Comparison of ENCODE assay signal across 9 mouse cellular contexts in the genomic region with DNA sequence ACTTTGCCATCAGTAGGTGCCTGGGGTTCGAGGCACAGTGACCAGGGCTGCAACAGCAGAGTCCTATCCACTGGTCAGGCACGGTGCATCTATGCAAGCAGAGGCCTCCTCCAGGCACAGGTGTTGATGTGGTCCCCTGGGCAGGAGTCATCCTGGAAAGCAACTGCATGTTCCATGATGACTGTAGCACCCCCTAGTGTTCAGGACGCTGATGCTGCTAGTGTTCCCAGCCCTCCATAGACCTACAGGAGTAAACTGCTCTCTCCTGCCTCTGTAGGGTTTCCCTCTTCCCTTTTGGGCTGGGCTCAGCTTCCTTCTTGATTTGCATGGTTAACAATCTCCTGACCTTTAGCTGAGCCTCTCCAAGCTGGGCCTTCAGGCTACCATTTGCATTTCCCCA.
DNase-seq lines count a peak whose midpoint lies in the region; ATAC-seq and TF ChIP-seq lines count a peak whose summit lies in the region.
"Had no signal": no experiment of that assay in that cellular context is flagged by ENCODE, and none has a peak within 500 bp of the region (broad histone marks: within the 10 kb centered on the region; RNA-seq: fewer than 3 reads in every experiment).

No protein-coding gene starts in this region.

- ATAC-seq in Patski, result no peak
- ATAC-seq in lung, postnatal 0 days, result no peak; the same call in 1 of the 2 replicates

- peak; percentile 72 for TF ChIP-seq CTCF in Patski (IDR thresholded peaks at IDR 0.05)
- TF ChIP-seq CTCF in lung, postnatal 0 days (IDR thresholded peaks at IDR 0.05), result peak; percentile 83

- POLR2A ChIA-PET in Patski (lab: Charles Lee), result no interaction called here

- H3K27me3 ChIP-seq in Patski, result no peaks in the 10 kb centered on the region
- no peaks in the 10 kb centered on the region for H3K27me3 ChIP-seq in lung, postnatal 0 days (replicated peaks; ENCODE audit: insufficient read depth, low read length)

- in situ Hi-C loops in Patski (cut with MboI; ENCODE audit: low pct_unique_long_range_greater_than_20kb), result no loop called here

- DNase-seq in 3T3-L1 (ENCODE audit: low read depth, low spot score), result peak; percentile 61
- no peak for DNase-seq in Patski (ENCODE audit: low read depth, low spot score)
- peak; percentile 77 to 84 for DNase-seq in cerebellum, postnatal 10 days
- peak; percentile 50 for DNase-seq in gastrocnemius, postnatal 10 days
- peak; percentile 35 to 74 for DNase-seq in layer of hippocampus, adult 18-20 months (ENCODE audit: low spot score in 2 of 2)
- peak; percentile 60 for DNase-seq in lung, postnatal 0 days (ENCODE audit: low spot score)
- peak; percentile 32 for DNase-seq in skeletal muscle tissue, adult 2 months (ENCODE audit: low read depth, low spot score)
- no peak for DNase-seq in urinary bladder, adult 2 months (ENCODE audit: low spot score)

- 40% methylated on average over 3 of the region's 3 CpGs for WGBS in lung, postnatal 0 days

- H3K27ac ChIP-seq in lung, postnatal 0 days (ENCODE audit: low read length), result no peak overlapping the region

- no peaks in the 10 kb centered on the region for H3K9me3 ChIP-seq in lung, postnatal 0 days (ENCODE audit: low read length)

- CTCF ChIA-PET in Patski (lab: Charles Lee), result interaction anchor here (0.7 to 1.9 kb wide), 6 partner anchors 13 to 56 kb away, joined by 3 to 8 read pairs (median 3); no protein-coding TSS in a partner anchor

- H3K9ac ChIP-seq in lung, postnatal 0 days (replicated peaks; ENCODE audit: low read depth), result no peak overlapping the region

- peaks cover 19% of the 10 kb centered on the region; the same call in 1 of the 2 replicates for H3K36me3 ChIP-seq in lung, postnatal 0 days (ENCODE audit: insufficient read depth, low read length)

- TF ChIP-seq EP300 in lung, postnatal 0 days (IDR thresholded peaks at IDR 0.05), result no peak

- no peak overlapping the region for H3K4me2 ChIP-seq in lung, postnatal 0 days (replicated peaks; ENCODE audit: low read depth, low read length)

- H3K4me1 ChIP-seq in lung, postnatal 0 days (ENCODE audit: insufficient read depth, low read depth, low read length), result no peaks in the 10 kb centered on the region

- H3K4me3 ChIP-seq in lung, postnatal 0 days (ENCODE audit: low read depth, low read length), result no peak overlapping the region
- H3K4me3 ChIP-seq: myocyte had no signal

Comparison
In these comparisons a context has a peak if more than half of its experiments do, and no peak if none do; other contexts are left out.
1. DNase-seq: peak in 3T3-L1 (single experiment), cerebellum, postnatal 10 days (2 of 2), gastrocnemius, postnatal 10 days (single experiment), layer of hippocampus, adult 18-20 months (2 of 2), lung, postnatal 0 days (single experiment) and skeletal muscle tissue, adult 2 months (single experiment); none in Patski (single experiment) and urinary bladder, adult 2 months (single experiment).